Mouse (Mus musculus) kidney, postnatal 0 days (tissue): ENCODE results near the gene Sult2b1. TPM values are rescaled to one million over a fixed set of nuclear protein-coding genes. Genes with fewer than 3 reads are reported as not detected.
A peak's percentile ranks its signal among the peaks of the same experiment; 100 is the strongest.

ENCODE experiments used
- ATAC-seq: fragments of 200-750 bp; cut with Nextera tagmentation; replicated peaks from 2 replicates; pipeline ENCODE4 v1.8.0; 2017; ENCODE audit warnings: low read depth, moderate number of reproducible peaks, moderate TSS enrichment, moderate library complexity; ENCODE audit not compliant: low FRiP score
- DNase-seq: peaks from one replicate; pipeline ENCODE4 v3.0.0-alpha.2; 2016; ENCODE audit warnings: low spot score
- H3K27ac ChIP-seq: fragments of 300-500 bp; sonication (generic); 2 replicates; pipeline ENCODE4 v1.5.1; 2014; ENCODE audit warnings: mild to moderate bottlenecking
- H3K27me3 ChIP-seq: fragments of 300-500 bp; sonication (generic); 2 replicates; pipeline ENCODE4 v1.6.1; 2014; ENCODE audit warnings: low read length, mixed read lengths; ENCODE audit not compliant: insufficient read depth
- H3K36me3 ChIP-seq: fragments of 300-500 bp; sonication (generic); 2 replicates; pipeline ENCODE4 v1.6.1; 2014; ENCODE audit warnings: low read length, mixed read lengths; ENCODE audit not compliant: insufficient read depth
- H3K4me1 ChIP-seq: fragments of 300-500 bp; sonication (generic); replicated peaks from 2 replicates; pipeline ENCODE4 v1.6.1; 2014; ENCODE audit warnings: antibody characterized with exemption, low read length, mixed read lengths; ENCODE audit not compliant: insufficient read depth
- H3K4me2 ChIP-seq: fragments of 300-500 bp; sonication (generic); 2 replicates; pipeline ENCODE4 v1.6.1; 2014; ENCODE audit warnings: mild to moderate bottlenecking, low read length, moderate library complexity, mixed read lengths
- H3K4me3 ChIP-seq: fragments of 300-500 bp; sonication (generic); replicated peaks from 2 replicates; pipeline ENCODE4 v1.5.1; 2014; ENCODE audit warnings: low read depth, low read length
- H3K9ac ChIP-seq: fragments of 300-500 bp; sonication (generic); 2 replicates; pipeline ENCODE4 v1.6.1; 2014; ENCODE audit warnings: low read depth, low read length
- H3K9me3 ChIP-seq: fragments of 300-500 bp; sonication (generic); replicated peaks from 2 replicates; pipeline ENCODE4 v1.6.1; 2016; ENCODE audit warnings: low read length, inconsistent platforms, mixed read lengths
- CTCF ChIP-seq: IDR thresholded peaks from 2 replicates; pipeline ENCODE4 v1.5.1; 2016; ENCODE audit warnings: antibody characterized with exemption, low read depth, mild to moderate bottlenecking, moderate library complexity
- WGBS: fragments of 180-500 bp; shearing (Covaris S2); extraction: QIAGEN DNeasy Blood & Tissue Kit; methylation state at CpG from one replicate; pipeline ENCODE4 v1.1.7; 2014; 5-methylcytosine and 5-hydroxymethylcytosine counted together
- polyA plus RNA-seq: library from polyadenylated mRNA; unstranded; fragments of >200 nt; fragmentation: Nextera tagmentation; extraction: Ambion mirVana; gene quantifications from 2 replicates; pipeline ENCODE4 v1.2.1, GENCODE M21; 2015

Gene Sult2b1
- polyA plus RNA-seq, 1 experiment from 2014 or later = 3.9 TPM

DNA sequence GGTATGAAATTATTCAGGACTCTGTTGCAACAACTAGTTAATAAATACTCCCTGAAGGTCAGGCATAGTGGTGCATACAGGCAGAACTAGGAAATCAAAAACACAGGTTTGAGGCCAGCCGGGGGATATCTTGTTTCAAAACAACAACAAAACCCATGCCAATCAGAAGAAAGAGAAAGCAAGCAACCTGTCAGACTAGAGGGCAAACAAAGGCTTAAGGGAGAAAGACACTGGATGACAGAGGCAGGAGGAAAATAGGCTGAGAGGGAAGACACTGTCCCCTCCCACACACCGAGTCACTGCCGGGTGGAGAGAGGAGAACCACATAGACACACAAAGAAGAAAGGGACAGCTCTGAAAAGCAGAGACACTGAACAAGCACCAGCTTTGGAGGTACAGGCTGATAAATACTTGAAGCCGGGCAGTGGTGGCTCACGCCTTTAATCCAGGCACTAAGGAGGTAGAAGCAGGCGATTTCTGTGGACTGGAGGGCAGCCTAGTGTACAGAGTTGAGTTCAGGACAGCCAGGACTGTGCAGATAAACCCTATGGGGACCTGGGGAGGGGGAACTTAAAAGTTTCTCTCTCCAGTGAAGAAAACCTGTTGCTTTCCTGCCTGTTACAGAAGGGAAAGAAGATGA, 70.5 kb downstream of the Sult2b1 start:
- ATAC-seq (no peak), DNase-seq (no peak)
- peak overlapping the region; percentile 63 for H3K4me3 ChIP-seq
- H3K36me3 ChIP-seq = peaks cover 38% of the 10 kb centered on the region
- no peaks in the 10 kb centered on the region for H3K27me3 ChIP-seq
- peaks cover 13% of the 10 kb centered on the region for H3K4me1 ChIP-seq
- TF ChIP-seq CTCF = no peak
- H3K9me3 ChIP-seq = no peaks in the 10 kb centered on the region
- 69% methylated on average over 6 of the region's 6 CpGs for WGBS
- H3K27ac ChIP-seq = peak overlapping the region; percentile 83
- peak overlapping the region; percentile 72 for H3K9ac ChIP-seq
- H3K4me2 ChIP-seq = peak overlapping the region; percentile 63

DNA sequence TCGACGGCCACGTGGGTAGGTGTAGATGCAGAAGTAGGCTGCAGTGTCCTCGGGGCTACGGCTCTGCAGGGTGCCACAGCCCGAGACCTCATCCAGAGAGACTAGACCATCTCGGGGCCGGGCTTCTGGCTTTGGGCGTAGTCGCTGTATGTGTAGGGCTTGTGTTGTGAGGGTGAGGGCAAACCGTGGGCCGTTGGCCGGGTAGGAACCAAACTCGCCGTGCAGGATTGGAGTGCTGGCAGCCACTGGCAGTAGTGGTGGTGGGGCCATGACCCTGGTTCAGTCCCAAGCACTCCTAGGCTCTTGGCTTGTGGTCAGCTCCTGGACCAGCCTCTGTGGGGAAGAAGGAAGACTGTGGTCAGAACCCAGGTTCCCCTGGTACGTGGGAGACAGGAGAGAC, 71.1 kb downstream of the Sult2b1 start:
- no peak overlapping the region for H3K4me2 ChIP-seq

GRCm38 (mm10) chr7:45712022-45712757, 72.3 kb downstream of the Sult2b1 start:
- Histone ChIP-seq H3K27me3 (no peaks in the 10 kb centered on the region), H3K36me3 (peaks cover 38% of the 10 kb centered on the region), H3K4me1 (peaks cover 24% of the 10 kb centered on the region), H3K4me2 (no peak overlapping the region), H3K9ac (no peak overlapping the region), H3K4me3 (no peak overlapping the region), H3K9me3 (no peaks in the 10 kb centered on the region), H3K27ac (no peak overlapping the region)
- no peak for TF ChIP-seq CTCF
- WGBS = 87% methylated on average over 21 of the region's 21 CpGs
- ATAC-seq (no peak), DNase-seq (no peak)

More for the DNA sequence above, 71.1 kb downstream of the Sult2b1 start:
- no peaks in the 10 kb centered on the region for H3K27me3 ChIP-seq
- no peaks in the 10 kb centered on the region for H3K9me3 ChIP-seq
- peaks cover 38% of the 10 kb centered on the region for H3K36me3 ChIP-seq
- TF ChIP-seq CTCF = no peak
- peak overlapping the region; percentile 42; the same call in 1 of the 2 replicates for H3K27ac ChIP-seq
- no peak overlapping the region for H3K4me3 ChIP-seq
- ATAC-seq (no peak), DNase-seq (no peak)
- H3K4me1 ChIP-seq = peaks cover 17% of the 10 kb centered on the region
- 91% methylated on average over 16 of the region's 16 CpGs for WGBS
- H3K9ac ChIP-seq = no peak overlapping the region

DNA sequence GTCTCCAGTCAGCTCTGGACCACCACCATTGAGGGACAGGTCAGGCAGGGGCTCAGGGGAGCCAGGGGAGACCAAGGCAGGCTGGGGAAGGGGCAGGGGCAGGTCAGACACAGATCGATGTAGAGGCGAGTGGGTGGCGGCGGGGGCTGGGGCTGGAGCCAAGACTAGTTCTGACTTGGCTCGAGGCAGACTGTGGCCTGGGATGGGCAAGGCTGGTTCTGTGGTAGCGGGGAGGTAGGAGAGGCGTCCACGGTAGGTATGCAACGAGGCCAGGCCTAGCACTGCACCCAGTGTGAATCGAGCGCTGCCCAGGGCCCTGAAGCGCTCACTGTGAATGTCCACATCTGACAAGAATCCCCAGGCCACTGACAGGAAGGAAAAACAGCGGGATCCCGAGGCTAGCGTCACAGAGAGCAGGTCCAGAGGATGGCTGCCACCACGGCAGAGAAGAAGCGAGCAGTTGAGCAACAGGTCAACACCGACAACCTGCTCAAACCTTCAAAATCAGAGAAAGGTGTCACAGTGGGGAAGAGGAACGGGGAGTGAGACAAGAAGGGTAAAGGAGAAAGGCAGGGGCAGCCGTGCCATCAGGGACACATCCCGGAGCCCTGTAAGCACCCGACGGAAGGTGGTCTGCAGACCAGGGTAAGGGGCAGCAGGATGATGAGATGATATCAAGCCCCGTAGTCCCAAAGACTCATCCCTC, 73.0 kb downstream of the Sult2b1 start:
- Histone ChIP-seq H3K4me3 (no peak overlapping the region), H3K9ac (no peak overlapping the region), H3K27ac (no peak overlapping the region), H3K4me2 (no peak overlapping the region), H3K9me3 (no peaks in the 10 kb centered on the region), H3K4me1 (peaks cover 21% of the 10 kb centered on the region), H3K27me3 (no peaks in the 10 kb centered on the region), H3K36me3 (peaks cover 38% of the 10 kb centered on the region)
- TF ChIP-seq CTCF = no peak
- DNase-seq (no peak), ATAC-seq (no peak)
- WGBS = 89% methylated on average over 24 of the region's 24 CpGs

DNA sequence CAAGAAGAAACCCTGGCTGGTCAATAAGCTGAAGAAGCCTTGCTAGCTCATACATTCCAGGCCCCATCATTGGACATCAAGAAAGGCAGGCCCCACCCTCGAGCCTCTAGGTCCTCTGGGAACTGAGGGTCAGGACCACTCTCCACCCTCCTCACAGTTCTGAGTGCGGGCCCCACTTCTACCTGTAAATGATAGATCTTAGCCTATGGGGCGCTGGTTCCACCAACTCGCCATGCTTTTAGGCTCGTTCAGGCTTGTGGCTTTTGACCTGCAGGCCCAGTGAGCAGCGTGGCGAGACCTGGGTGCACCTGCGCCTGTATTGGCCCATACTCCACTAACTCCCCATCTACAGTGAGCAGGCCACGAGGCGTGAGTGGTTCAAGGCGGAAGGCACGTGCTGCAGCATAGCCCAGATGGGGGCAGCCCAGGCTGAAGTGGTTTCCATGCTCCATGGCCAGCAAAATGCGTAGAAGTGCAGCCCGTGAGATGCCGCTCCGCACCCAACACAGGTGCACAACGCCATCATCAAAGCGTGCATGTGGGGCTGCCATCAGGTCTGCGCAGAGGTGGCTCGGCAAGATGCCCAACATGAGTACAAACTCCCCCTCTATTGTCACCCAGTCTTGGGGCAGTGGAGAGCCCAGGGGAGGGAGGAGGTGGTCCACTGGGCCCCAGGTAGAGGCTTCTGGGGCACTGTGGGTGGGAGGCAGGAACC, 73.8 kb downstream of the Sult2b1 start:
- DNase-seq (no peak), ATAC-seq (no peak)
- no peaks in the 10 kb centered on the region for H3K9me3 ChIP-seq
- WGBS = 87% methylated on average over 20 of the region's 20 CpGs
- no peak overlapping the region for H3K4me3 ChIP-seq
- no peak for TF ChIP-seq CTCF
- H3K4me1 ChIP-seq = peaks cover 18% of the 10 kb centered on the region
- no peak overlapping the region for H3K9ac ChIP-seq
- no peak overlapping the region for H3K27ac ChIP-seq
- H3K27me3 ChIP-seq = no peaks in the 10 kb centered on the region
- peaks cover 38% of the 10 kb centered on the region for H3K36me3 ChIP-seq
- no peak overlapping the region for H3K4me2 ChIP-seq
